Mouse (Mus musculus): ENCODE data around the gene Bcas1. TPM values are rescaled to one million over a fixed set of nuclear protein-coding genes. Genes with fewer than 3 reads are reported as not detected.

Gene Bcas1
- total and polyA plus RNA-seq, 3 experiments, result 0.35 to 0.66 TPM; not detected in 1

DNA sequence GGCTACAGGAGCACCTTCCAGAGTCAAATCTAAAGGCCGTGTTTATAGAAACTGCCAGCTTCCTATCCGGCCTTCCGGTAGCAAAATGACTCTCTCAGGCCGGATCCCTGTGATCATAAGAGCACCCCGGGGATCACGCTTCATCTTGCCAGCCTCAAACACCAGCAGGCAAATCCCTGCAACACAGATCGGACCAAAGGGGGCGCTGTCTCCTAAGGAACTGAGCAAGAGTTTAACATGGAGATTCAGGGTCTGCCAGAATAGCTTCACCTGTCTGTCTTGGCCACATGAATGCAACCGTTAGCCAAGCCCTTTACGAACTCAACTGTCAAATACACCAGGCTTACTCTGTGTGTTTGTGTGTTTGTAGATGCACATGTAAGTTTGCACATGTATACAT lies 8.9 kb downstream of the Bcas1 start:
- peak; percentile 12 for DNase-seq

GRCm38 (mm10) chr2:170411490-170412168 lies 16.0 kb downstream of the Bcas1 start:
- DNase-seq, result no peak

DNA sequence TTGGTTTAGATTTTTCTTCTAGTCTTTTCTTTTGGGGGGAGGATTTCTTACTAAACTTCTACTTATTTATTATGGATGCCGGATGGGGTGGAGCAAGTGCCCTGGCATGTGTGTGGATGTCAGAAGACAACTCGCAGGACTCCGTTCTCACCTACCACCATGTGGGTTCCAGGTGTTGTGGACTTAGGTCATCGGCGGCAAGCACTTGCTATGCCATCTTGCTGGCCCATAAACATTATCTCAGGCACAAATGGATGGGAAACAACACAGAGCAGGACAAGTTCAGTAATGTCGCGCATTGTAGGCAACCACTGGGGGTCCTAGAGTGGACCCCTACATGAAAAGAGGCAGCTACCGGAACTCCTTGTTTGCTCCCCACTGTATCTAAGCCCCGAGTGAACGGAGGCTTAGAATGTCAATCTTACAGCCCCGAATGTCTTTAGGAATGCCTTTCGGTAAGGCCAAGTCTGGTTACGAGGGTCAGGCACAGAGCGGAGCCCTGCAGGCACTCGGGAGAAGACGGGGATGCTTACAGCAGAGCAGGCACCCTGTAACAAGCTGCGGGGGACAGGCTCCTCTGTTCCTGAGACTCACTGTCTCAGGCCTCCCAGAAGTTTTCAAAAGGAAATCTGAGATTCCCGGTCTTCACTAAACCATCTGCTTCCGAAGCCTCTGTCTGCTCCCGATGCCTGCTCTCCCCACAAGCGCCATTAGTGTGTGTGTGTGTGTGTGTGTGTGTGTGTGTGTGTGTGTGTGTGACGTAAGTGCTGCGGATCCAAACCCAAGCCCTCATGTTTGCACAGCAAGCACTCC lies 16.8 kb downstream of the Bcas1 start:
- no peak for DNase-seq

- no peak for DNase-seq
Measured at GRCm38 (mm10) chr2:170406438-170406837, 21.2 kb downstream of the Bcas1 start.

DNA sequence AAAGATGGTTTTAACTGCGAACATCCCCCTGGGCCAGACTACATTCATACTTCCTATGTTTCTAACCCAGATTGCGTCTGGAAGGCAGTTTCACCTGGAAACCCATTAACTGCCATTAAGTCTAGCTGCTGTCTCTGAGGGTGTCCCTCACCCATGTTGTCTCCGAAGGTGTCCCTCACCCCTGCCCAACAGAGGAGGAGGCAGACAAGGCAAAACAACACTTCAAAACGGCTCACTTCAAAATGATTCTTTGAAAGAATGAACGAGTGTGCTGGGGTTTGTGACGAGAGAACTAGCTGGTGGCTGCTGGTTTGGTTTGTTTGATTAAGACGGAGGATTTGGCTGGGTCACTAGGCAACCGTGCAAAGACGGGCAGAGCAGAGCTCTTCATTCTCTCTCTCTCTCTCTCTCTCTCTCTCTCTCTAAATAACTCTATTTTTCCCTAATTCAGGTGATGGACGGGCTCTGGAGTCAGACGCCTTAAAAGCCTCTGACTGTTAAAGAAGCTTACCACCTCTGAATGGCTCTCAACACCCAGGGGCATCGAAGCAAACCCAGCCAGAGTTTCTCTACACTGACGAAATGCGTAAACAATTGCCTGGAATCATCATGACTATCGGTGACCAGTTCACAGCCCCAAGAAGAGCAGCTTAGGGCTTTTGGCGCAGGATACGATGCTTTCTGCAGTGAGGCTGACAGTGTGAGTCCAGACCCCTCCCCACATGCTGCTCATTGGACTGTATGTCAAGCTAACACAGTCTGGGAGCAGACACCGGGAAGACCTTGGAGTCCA lies 22.7 kb downstream of the Bcas1 start:
- no peak for DNase-seq

GRCm38 (mm10) chr2:170403666-170404385 lies 23.8 kb downstream of the Bcas1 start:
- no peak for DNase-seq

GRCm38 (mm10) chr2:170401211-170401799 lies 26.3 kb downstream of the Bcas1 start:
- DNase-seq, result peak; percentile 66

DNA sequence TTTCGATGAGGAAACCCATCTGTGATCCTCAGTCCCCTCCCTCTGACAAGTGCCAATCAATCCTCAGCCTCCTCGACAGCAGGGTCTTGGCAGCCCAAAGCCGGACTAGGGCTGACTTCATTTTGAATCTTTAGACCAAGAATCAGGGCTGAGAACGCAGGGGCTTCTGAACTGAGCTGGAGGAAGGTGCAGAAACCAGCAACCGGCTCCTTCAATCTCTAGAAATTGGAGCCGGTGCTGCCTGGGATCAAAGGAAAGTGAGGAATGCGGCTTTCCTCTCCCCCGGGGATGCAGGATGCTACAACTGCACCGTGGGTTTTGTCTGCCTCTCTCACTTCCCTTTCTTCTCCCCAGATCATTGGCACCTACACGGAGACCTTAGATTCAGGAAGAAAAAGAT lies 27.0 kb downstream of the Bcas1 start:
- no peak for DNase-seq

DNA sequence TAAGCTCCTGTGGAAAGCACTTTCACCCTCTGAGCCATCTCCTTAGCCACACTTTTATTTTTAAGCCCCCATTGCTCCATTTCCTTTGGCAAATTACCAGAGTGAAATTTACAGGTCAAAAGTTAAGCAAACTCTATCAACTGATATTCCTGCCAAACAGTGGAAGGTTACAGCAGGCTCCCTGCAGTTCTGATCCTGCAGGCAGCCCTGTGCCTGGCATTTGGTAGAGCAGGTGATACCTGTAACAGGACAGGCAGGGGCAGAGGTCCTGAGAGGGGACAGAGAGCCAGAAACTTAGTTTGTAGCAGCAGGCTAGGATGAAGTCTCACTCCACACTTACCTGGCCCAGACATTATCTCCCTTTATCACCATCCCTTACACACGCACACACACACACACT lies 35.7 kb downstream of the Bcas1 start:
- no peak for DNase-seq

DNA sequence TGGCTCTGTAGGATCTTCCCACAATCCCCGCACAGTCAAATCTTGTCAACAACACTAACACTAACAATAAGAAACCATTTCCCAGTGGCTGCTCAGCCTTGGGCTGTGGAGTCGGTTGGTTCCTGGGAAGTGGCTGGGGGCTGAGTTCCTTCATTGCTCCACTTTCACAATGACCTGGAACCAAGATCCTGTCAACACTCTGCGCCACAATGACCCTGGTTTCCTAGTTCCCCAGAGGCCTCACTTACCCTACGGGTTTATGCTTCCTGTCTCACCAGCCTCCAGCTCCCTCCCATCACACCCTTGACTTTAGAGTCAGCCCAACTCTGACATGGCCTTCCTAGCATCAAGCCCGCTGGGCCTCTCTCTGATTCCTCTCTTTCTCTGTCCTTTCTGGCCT lies 39.3 kb downstream of the Bcas1 start:
- DNase-seq, result no peak

GRCm38 (mm10) chr2:170385556-170385955 lies 42.1 kb downstream of the Bcas1 start:
- no peak for DNase-seq

DNA sequence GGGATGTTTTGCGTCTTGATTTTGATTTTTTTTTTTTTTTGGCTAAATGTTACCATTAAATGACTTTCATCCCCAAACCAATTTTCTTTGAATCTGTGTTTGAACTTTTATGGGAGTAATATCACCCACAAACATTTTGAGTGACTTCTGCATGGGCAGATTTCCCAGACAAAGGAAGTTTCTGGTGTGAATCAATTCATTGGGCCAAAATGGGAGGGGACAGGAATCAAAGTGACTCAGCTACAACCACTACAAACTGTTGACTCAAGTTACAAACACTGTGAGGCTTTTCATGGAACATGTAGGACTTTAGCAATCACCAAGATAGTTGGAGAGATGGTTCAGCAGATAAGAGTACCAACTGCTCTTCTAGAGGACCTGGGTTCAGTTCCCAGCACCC lies 42.9 kb downstream of the Bcas1 start:
- DNase-seq, result no peak

GRCm38 (mm10) chr2:170373391-170373790 lies 54.3 kb downstream of the Bcas1 start:
- DNase-seq, result no peak

- no peak for DNase-seq
Measured at GRCm38 (mm10) chr2:170365676-170366075, 62.0 kb downstream of the Bcas1 start.

DNA sequence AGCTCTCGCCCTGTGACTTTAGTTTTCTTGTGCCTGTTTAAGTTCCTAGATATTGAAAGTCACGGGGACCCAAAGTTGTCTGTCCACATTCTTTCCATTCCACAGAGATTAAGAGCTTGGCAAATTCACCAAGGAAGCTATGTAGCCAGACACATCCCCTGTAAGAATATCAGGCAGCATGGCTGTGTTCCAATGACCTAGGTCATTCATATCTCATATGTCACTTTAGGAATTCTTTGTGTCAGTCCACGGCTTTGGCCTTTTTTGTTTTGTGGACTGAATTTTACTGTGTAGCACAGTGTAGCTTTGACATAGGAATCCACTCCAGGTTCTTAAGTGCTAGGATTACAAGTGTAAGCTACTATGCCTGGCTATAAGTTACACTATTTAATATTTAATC lies 62.4 kb downstream of the Bcas1 start:
- DNase-seq, result no peak

- no peak for DNase-seq
Measured at GRCm38 (mm10) chr2:170356667-170357374, 70.8 kb downstream of the Bcas1 start.

- DNase-seq, result peak; percentile 70
Measured at GRCm38 (mm10) chr2:170354963-170355367, 72.7 kb downstream of the Bcas1 start.

DNA sequence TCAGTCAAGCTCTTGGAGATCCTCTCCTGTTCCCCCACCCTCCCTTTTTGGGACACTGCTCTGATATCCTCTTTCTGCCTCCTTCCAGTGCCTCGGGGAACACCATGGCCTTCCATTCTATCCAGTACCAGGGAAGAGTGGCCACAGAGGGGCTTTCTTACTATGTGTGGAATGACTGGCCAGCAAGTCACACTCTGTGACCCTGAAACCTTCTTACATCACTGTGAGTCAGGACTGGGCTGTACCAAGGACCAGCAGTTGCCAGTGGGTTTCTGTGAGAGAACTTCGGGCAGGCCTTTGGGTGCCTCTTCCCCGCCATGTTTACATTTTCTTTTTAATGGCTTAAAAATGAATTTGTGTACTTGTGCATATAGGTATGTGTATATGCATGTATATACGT lies 75.4 kb downstream of the Bcas1 start:
- DNase-seq, result peak; percentile 64

DNA sequence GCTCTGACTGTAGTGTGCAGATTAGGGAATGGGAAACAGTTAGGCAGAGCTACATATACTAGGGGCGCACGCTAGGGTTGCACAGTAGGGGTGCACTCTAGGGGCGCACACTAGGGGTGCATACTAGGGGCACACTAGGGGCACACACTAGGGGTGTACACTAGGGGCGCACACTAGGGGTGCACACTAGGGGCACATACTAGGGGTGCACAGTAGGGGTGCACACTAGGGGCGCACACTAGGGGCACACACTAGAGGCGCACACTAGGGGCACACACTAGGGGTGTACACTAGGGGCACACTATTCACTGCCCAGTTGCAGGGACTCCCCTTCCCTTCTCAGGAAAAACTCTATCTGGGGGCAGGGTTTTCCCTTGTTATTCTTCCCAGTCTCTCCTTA lies 75.8 kb downstream of the Bcas1 start:
- no peak for DNase-seq

DNA sequence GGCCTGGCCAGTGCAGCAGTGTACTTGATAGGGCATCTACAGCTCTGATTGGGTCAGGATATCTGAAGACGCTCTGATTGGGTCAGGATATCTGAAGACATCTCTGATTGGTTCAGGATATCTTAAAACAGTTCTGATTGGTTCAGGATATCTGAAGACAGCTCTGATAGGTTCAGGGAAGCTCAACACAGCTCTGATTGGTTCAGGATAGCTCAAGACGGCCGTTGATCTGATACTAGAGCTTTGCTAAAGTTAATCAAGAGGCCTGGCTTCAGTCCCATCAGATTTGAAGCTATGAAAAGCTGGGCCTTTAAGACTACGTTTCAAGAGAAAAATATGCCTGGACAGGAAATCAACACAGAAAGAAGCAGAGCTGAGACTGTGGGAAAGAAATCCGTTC lies 77.9 kb downstream of the Bcas1 start:
- no peak for DNase-seq

- DNase-seq, result no peak
Measured at GRCm38 (mm10) chr2:170349096-170349495, 78.5 kb downstream of the Bcas1 start.

Data from adrenal gland, adult 2 months (tissue).